8 mouse cellular contexts compared by ENCODE assay signal in the genomic region with DNA sequence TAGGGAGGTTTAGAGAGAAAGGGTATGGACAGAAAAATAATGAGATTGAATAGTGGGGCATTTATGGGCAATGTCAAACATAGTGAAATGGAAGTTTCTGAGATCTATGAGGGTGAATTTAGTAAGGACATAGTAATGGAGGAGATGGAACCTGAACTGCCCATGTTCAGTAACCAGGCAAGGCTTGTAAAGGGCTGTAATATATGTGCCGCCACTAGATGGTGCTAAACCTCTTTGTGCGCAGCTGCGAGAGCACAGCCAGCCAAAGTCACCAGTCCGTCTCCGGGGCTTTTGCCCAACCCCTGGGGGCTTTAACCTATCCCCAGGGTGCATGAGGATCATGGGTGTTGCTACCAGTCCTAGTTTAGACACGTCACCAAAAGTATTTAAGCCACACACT.
DNase-seq lines count a peak whose midpoint lies in the region; ATAC-seq and TF ChIP-seq lines count a peak whose summit lies in the region.
"Not testable (repeated sequence)": the region's sequence is repeated elsewhere in the genome, so short reads cannot be mapped to it uniquely, and the experiment has no call there.

No protein-coding gene starts in this region.

- H3K36me3 ChIP-seq in kidney, adult 2 months (ENCODE audit: control insufficient read depth, insufficient read depth, low read length); midbrain, embryonic 14.5 days (ENCODE audit: control insufficient read depth, insufficient read depth, low read length): not testable (repeated sequence)

- DNase-seq in 416B (ENCODE audit: low read depth), result peak; percentile 48
- DNase-seq in adrenal gland, adult 2 months, result peak; percentile 23
- DNase-seq in embryo, embryonic 10.5 days (ENCODE audit: low spot score), result peak; percentile 6
- peak; percentile 15 to 63 for DNase-seq in heart, adult 18-20 months
- peak; percentile 47 for DNase-seq in kidney, adult 2 months
- DNase-seq in left cerebral cortex, postnatal 14 days (ENCODE audit: low spot score in 2 of 2), result peak; percentile 14 to 65
- peak; percentile 13 for DNase-seq in midbrain, embryonic 14.5 days
- peak; percentile 38 to 39 for DNase-seq in spleen, postnatal 36 days (ENCODE audit: low spot score in 2 of 2)

- H3K9me3 ChIP-seq in midbrain, embryonic 14.5 days (ENCODE audit: control insufficient read depth, low read length), result not testable (repeated sequence)

- not testable (repeated sequence) for ATAC-seq in midbrain, embryonic 14.5 days (ENCODE audit: low FRiP score, low TSS enrichment)

- not testable (repeated sequence) for H3K4me1 ChIP-seq in kidney, adult 2 months (ENCODE audit: control insufficient read depth, insufficient read depth, low read length); midbrain, embryonic 14.5 days (ENCODE audit: control insufficient read depth, insufficient read depth, low read length)

- not testable (repeated sequence) for H3K4me3 ChIP-seq in kidney, adult 2 months (ENCODE audit: insufficient read depth, low read depth, low read length); midbrain, embryonic 14.5 days (replicated peaks; ENCODE audit: low read depth, low read length)

- H3K27me3 ChIP-seq in kidney, adult 2 months (replicated peaks; ENCODE audit: control insufficient read depth, insufficient read depth, low read length); midbrain, embryonic 14.5 days (ENCODE audit: control insufficient read depth, insufficient read depth, low read length): not testable (repeated sequence)

- not testable (repeated sequence) for H3K9ac ChIP-seq in midbrain, embryonic 14.5 days (replicated peaks; ENCODE audit: low read length)

- WGBS in kidney, adult 2 months, result 0% methylated on average over 5 of the region's 6 CpGs
- 4% methylated on average over 3 of the region's 6 CpGs for WGBS in midbrain, embryonic 14.5 days

- TF ChIP-seq CTCF in kidney, adult 2 months (conservative IDR thresholded peaks at IDR 0.05; ENCODE audit: insufficient read depth, insufficient read length, low read depth, low read length), result not testable (repeated sequence)

- H3K4me2 ChIP-seq in midbrain, embryonic 14.5 days (ENCODE audit: low read length), result not testable (repeated sequence)

- not testable (repeated sequence) for H3K27ac ChIP-seq in kidney, adult 2 months (ENCODE audit: insufficient read depth, low read depth, low read length); midbrain, embryonic 14.5 days (replicated peaks; ENCODE audit: low read depth, low read length)

- intact Hi-C loops in left cerebral cortex, postnatal 14 days (cut with DNase I), result loop anchor here (5.0 kb wide), 1 partner anchor 446 kb away; no protein-coding TSS in a partner anchor

- TF ChIP-seq POLR2A in kidney, adult 2 months (IDR thresholded peaks at IDR 0.05; ENCODE audit: low read depth, low read length), result not testable (repeated sequence)
